Mouse (Mus musculus): Measurements from ENCODE around the gene Csnk2a2.
A peak's percentile ranks its signal among the peaks of the same experiment; 100 is the strongest.

Csnk2a2 gene

DNA sequence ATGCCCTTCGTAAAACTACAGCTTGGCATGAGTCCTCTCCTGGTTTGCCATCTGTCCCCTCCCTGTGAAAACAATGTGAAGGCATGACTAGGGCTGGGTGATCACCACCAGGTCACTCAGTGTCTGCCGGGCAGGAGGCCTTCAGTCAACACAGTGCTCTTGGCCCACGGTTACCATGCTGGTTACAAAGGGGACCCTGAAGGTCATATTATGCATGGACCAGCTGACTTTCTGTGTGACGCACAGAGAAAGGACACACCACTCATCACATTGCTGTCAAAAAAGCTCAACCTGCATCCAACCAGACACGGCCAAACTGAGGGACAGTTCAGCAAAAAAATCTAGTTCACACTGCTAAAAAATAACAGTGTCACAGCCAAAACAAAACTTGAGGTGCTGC lies at the start of gene Csnk2a2:
Csnk2a2 (minus strand) TSS at position 34 of the 400 bp plus-strand sequence.
- DNase-seq (ENCODE audit: low spot score in 2 of 2): no peak

DNA sequence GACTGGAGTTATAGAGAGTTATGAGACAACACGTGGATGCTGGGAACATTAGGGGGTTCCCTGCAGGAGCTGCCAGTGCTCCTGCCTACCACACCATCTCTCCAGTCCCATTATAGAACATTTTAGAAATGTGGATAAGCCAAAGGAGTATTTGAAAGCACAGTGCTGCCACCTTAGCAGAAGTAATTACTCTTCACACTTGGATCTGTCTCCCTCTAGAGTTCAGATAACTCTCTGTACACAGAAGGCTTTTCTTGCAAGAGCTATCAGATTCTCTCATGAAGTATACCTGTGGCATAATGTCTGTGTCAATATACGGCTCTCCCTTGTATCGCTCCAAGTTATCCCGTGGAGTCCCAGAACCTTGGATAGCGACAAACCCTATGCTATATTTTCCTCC lies 49.6 kb upstream of the Csnk2a2 start:
- peak in 1 of 2 experiments; percentile 23 for DNase-seq (ENCODE audit: low spot score in 2 of 2)

DNA sequence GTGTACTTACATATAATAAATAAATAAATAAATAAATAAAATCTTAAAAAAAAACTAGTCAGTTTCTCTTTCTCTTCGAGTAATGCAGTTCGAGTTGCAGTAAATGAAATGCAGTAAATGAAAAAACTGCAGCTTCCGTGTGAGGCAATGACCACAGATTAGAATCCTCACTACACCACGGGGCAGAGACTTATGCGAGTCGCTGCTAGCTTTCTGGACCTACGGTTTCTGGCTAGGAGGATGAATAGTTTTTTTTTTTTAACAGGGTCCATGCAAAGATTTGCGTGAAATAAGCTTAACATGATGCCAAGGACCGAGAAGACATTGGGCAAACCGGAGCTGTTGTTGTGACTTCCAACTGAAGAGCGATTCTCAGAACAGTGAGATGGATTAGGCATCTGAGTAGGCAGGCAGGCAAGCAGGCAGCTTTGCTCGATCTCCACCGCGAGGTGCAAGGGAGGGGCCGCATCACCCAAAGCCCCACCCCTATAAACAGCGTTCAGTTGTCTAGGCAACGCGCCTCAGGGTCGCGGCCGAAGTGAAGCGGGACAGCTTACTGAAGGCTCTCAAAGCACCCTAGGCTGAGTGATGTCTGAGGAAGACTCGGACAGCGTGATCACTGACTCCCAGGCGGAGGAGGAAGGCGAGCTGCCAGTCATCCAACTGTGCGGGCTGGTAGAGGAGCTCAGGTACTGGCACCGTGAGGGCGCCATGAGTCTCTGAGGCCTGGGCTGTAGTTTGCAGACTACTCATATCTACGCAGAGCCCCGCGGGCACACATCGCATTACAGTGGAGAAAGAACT lies 43.9 kb upstream of the Csnk2a2 start, which contains the start of gene Ccdc113:
Ccdc113 (plus strand) TSS at position 502 of the 804 bp plus-strand sequence.
- peak; percentile 70 to 72 for DNase-seq (ENCODE audit: low spot score in 2 of 2)

DNA sequence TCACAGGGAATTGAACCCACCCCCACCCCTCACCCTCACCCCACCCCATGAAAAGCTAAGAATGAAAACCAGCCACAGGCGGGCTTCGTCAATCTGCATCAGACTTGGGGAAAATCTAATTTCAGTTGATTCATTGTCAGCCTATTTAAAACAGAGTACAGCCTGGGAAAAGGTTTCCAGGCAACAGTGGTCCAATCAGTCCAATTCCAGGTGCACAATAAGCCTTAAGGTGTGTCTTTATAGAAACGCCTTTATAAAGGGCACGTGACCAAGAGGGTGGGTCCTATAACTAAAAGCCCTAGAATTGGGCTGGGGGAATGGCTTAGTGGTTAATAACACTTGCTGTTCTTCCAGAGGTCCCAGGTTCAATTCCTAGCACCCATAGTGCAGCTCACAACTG lies 42.4 kb upstream of the Csnk2a2 start:
- no peak for DNase-seq (ENCODE audit: low spot score in 2 of 2)

DNA sequence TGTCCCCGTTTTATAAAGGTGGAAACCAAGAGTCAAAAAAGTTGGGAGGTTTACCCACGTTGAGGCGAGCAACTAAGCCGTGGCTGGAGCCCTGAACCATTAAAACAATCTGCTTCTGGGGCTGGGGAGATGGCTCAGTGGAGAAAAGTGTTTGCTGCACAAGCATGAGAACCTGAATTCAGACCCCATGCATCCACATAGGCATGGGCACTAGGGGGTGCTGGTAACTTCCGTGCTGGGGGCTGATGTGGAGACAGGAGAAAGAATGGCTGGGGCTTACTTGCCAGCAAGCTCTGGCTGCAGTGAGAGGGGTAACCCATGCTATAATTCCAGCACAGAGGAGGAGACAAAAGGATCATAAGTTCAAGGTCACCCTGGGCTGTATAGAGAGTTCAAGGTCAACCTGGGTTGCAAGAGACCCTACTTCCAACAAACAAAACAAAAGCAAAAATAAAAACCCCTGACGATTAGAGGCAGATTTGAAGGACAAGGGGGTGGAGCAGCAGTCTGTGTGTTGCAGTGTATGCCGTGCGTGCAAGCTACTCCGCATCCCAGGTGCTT lies 39.0 kb upstream of the Csnk2a2 start:
- no peak for DNase-seq (ENCODE audit: low spot score in 2 of 2)

DNA sequence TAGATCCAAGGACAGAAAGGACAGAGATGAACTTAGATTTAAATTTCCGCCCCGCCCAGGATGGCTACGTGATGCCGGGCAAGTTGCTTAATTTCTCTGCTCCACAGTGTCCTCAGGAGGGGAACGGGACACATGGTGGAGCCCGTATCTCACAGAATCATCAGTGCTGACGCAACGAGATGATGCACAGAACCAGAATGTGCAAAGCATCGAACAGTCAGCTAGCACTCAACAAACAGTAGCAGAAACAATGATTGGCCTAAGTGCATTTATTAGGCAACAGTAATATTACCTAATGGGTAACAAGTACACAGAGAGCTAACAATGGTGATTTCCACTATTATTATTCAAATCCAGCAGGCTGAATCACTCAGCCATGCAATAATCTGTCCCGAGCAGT lies 38.4 kb upstream of the Csnk2a2 start:
- no peak for DNase-seq (ENCODE audit: low spot score in 2 of 2)

DNA sequence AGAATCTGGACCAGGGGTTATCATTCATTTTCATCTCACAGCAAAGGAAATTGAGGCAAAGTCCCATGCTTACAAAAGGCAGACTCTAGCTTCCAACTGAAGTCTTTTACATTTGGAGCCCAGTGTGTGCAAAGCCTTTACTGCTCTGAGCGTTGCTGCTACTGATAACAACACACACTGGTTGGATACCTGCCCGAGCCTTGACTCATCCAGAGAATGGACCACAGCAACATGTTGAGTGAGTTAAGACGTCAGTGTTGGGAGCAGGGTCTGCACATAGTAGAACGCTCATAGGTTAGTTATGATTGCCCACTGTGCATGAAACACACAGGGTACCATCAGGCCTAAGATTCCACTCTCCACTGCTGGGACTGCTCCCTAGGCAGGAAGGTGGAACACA lies 34.2 kb upstream of the Csnk2a2 start:
- no peak for DNase-seq (ENCODE audit: low spot score in 2 of 2)

DNA sequence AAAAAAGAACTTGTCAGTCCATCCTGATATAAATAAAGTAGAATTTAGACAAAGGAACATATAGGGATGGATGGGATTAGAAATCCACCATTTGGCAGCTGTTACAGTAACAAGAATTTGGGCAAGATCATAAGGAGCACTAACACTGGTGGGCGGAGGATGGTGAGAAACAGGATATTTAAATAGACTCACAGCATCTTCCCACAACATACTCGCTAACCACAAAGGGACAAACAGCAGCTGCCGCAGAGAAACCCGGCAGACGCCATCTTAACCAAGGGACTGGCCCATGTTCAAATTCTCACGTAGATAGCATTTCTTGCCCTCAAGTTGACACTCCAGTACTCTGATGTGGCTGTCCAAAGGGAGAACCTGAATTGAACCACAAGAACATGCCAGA lies 27.1 kb upstream of the Csnk2a2 start:
- DNase-seq (ENCODE audit: low spot score in 2 of 2): peak in 1 of 2 experiments; percentile 73

DNA sequence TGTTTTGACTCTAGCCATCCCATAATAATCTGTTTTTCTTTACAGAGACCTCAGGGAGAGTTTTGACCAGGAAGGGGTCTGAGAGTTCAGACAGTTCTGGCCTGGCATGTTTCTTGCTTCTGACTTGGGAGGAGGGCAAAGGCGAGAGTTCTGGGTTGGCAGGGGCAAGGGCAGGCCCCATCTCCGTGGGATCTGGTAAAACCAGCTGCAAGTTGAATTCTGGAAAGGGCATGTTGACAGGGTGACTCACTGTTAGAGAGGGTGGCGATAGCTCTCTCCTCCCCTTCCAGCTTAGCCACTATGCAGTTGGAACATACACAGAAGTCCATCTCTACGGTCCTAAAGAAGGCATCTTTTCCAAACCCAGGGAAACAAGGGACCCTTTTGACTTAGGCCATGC lies 23.4 kb upstream of the Csnk2a2 start:
- no peak for DNase-seq (ENCODE audit: low spot score in 2 of 2)

DNA sequence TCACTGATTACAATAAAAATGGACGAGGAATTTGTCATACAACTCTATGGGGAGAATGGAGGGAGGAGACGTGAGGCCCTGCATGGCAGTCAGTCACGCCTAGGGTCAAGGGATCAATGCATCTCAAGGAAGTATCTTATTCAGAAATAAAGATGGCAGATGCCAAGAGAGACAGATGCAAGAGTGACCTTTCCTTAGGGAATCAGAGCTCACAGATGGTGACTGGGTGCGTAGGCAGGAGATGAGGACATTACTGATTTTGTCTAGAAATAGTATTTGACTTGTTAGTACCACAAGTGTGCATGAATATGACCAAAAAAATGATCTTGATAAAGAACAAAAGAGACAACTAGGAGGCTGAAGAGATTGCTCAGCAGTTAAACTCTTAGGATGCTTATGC lies 22.4 kb upstream of the Csnk2a2 start:
- peak; percentile 13 to 44 for DNase-seq (ENCODE audit: low spot score in 2 of 2)

DNA sequence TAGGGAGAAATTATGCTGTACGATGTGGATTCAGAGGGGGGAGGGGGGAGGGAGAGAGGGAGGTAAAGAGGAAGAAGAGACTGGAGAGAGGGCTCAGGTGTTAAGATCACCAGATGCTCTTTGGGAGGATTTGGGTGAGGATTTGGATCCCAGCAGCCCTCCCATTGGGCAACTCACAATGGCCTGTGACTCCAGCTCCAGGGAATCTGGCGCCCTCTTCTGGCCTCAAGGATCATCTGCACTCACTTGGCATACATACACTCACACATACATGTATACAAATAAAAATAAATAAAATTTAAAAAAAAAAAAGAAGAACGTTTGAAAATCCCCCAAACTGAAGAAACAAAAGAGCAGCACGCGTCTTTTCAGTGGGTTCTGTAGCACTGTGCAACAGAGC lies 16.4 kb upstream of the Csnk2a2 start:
- no peak for DNase-seq (ENCODE audit: low spot score in 2 of 2)

DNA sequence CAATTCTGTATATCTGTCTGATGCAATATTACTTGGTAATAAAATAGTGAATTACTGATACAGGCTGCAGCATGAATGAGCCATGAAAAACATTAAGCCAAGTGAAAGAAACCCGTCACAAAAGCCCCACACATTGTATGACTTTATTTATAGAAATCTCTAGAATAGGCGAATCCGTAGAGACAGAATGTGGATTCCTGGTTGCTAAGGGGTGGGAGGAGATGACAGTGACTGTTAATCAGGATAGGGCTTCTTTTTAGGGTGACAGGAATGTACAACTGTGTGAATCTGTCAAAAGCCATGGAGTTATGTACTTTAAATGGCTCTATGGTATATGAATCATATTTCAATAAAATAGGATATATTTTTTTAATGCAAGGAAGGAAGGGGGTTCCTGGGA lies 15.8 kb upstream of the Csnk2a2 start:
- DNase-seq (ENCODE audit: low spot score in 2 of 2): peak in 1 of 2 experiments; percentile 66

DNA sequence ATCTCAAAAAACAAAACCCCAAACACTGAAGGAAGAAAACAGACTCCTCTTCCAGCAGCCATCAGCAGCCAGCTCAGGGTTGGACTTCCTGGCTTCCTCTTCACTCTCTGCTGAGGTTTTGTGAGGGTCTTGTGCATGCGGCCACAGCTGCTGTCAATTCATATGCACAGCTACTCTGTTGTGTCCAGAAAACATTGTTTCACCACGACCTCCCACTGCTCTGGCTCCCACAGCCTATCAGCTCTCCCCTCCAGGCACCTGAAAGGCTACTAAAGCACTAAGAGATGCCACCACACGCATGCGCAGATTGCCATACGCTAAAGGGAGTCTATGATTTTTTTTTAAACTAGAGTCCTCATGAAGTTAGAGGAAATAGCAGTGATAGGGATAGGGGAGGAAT lies 15.0 kb upstream of the Csnk2a2 start:
- DNase-seq (ENCODE audit: low spot score in 2 of 2): no peak

DNA sequence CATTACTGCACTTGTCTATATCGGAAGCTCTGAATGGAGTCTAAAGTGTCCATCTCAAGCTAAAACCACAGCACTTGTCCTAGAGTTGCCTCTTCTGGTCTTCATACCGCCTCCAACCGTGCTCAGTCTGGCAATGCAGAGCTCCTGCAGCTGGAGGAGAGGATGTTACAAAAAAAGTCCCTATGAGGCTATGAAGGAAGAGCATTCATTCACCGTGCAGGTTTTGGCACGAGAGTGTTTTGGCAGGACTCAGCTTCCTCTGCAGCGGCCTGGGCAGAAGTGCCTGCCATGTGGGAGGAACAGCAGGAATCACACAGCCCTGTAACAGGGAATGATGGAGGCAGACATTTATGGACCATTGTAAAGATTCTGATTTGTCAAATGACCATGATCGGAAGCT lies 12.6 kb upstream of the Csnk2a2 start:
- DNase-seq (ENCODE audit: low spot score in 2 of 2): peak; percentile 22 to 47

DNA sequence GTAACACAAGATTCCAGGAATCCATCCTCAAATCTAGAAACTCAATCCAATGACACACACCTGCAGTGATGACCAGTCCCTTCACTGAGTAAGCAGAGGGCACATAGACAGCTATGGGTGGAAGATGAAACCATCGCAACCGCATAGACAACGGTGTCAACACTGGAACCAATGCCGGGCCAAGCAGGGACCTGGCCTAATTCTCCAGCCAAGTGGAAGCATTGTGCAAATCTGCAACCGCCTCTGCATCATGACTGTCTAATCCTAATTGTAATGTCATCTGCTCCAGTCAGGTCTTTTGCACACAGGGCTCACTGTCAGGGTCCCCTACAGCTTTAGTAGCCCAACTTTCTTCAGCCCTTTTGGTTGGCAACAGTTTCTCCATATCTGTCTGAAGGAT lies 10.6 kb upstream of the Csnk2a2 start:
- no peak for DNase-seq (ENCODE audit: low spot score in 2 of 2)

DNA sequence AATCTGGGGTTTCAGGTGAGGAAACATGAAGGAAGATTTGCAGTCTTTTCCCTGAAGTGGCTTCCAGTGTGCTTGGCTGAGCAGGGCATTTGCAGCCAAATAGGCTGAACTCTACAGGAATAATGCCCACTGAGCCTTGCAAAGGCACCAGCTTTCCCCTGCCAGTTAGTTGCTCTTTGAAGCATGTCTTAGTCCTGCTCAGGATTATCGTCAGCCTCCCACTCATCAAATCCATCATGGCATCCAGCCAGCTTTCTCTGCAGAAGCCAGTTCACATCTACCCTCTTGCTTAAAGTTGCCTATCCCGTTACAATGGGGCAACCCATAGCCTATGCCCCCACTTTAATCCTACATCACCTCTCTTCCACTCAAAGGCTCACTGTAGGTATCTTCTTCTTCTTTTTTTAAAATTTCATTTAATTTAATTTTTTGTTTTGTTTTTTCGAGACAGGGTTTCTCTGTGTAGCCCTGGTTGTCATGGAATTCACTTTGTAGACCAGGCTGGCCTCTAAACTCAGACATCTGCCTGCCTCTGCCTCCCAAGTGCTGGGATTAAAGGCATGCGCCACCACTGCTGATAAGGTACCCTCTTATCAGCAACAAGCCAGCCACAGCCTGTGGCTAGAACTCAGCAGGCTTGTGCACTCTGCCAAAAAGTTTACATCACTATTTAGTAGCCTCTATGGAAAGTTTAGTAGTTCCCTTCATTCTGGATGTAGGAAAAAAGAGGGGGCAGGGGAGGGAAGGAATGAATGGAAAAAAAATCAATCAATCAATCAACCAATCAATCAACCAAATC lies 9.6 kb upstream of the Csnk2a2 start:
- DNase-seq (ENCODE audit: low spot score in 2 of 2): no peak

DNA sequence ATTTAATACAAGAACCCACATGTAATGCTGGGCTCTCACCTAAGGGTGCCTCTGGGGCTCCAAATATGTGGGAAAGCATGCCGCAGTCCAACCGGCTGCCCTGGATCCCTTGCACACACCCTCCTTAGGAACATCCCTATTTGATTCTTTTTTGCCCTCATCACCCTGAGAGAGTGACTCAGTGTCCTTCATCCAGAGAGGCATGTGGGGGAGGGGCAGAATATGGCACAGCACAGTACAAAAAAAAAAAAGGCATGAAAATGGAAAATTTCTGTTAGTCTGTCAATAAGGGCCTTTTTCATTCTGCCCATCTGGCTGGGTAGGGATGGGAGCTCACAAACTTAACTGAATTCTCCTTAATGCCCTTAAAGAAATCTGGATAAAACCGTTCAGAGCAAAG lies 8.0 kb upstream of the Csnk2a2 start:
- DNase-seq (ENCODE audit: low spot score in 2 of 2): no peak

DNA sequence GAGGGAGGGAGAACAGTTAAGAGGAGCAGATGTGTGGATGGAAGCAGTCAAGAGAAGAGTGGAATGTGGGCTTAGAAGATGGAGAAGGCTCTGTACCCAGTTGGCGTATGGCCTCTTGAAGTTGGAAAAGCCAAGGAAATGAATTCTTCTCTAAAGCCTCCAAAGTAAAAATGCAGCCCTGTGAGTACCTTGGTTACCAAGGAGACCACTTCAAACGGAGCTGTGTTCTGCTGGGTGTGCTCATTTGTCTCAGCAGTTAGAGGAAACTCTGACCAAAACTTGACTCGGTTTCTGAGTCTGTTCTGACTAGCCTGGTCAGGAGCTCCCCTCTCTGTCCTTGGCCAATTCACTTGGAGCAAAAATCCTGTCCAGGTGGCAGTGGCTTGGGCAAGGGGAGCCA lies 6.6 kb upstream of the Csnk2a2 start:
- DNase-seq (ENCODE audit: low spot score in 2 of 2): no peak

DNA sequence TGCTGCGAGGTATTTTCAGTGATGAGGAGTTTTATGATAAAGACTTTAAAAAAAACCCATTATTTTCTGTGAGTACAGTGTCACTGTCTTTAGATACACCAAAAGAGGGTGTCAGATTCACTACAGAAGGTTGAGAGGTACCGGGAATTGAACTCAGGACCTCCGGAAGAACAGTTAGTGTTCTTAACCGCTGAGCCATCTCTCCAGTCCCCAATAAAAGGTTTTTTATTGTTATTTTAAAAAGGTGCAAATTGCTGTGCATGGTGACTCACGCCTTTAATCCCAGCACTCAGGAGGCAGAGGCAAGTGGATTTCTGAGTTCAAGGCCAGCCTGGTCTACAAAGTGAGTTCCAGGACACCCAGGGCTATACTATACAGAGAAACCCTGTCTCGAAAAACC lies 5.6 kb upstream of the Csnk2a2 start:
- no peak for DNase-seq (ENCODE audit: low spot score in 2 of 2)

DNA sequence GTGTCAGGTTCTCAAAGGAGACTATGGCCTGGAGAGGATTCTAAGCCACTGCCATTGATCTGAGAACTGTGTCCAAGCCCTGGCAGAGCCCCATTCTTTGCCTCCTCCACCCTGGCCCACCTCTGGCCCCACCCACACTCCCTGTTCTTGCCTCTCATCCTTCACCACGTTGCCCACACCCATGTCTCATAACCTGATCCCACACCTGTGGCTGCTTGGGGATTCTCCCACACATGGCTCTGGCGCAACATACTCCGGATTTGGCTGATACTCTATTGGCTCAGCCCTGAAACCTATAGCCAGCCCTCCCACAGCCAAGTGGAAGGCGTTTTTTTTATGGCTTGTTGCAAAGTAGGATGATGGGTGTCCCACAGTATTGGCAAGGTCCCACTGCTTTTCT lies 2.2 kb upstream of the Csnk2a2 start:
- no peak for DNase-seq (ENCODE audit: low spot score in 2 of 2)

DNA sequence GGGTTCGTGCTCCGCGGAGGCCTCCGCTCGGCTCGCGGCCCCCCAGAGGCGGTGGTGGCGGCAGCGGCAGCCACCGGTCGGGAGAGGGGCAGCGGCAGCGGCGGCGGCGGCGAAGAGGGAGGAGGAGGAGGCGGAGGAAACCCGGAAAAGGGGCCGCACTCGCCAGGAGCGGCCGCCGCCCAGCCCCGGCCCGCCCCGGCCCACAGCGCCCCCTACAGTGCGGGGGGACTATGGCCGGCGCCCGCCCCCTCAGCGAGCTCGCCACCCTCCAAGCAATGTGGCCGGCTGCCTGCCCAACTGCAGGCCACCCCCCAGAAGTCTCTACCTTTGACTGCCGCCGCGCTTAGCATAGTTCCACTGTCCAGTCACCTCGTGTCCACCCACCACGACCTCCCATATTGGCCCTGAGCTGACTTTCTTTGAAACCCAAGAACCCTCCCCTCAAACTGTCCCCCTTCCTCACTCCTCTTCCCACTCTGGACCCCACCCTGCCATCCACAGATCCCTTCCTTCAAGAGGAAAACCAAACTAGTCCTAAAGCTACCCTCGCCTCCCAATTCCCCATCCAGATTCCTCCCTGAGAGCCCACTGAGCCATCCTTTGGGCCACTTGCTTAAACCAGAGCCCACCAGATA lies 1.0 kb downstream of the Csnk2a2 start:
- DNase-seq (ENCODE audit: low spot score in 2 of 2): peak; percentile 74 to 81
